Mouse (Mus musculus) myocyte (in vitro differentiated cells): Measurements from ENCODE around the gene Galnt6. TPM values are rescaled to one million over a fixed set of nuclear protein-coding genes. Genes with fewer than 3 reads are reported as not detected.

Experiments
- H3K27me3 ChIP-seq: one replicate; pipeline ENCODE4 v1.6.1; 2011; ENCODE audit not compliant: control insufficient read depth, insufficient read depth, insufficient read length
- H3K36me3 ChIP-seq: one replicate; pipeline ENCODE4 v1.6.1; 2011; ENCODE audit not compliant: control insufficient read depth, insufficient read depth
- H3K4me2 ChIP-seq: one replicate; pipeline ENCODE4 v1.6.1; 2011; ENCODE audit warnings: low read depth, control low read depth
- H3K4me3 ChIP-seq: one replicate; pipeline ENCODE4 v1.5.1; 2011; ENCODE audit warnings: mild to moderate bottlenecking, control low read depth, moderate library complexity
- H3K79me2 ChIP-seq: one replicate; pipeline ENCODE4 v1.6.1; 2011; ENCODE audit not compliant: control insufficient read depth, insufficient read depth
- H3ac ChIP-seq: one replicate; pipeline ENCODE4 v1.6.1; 2011; ENCODE audit not compliant: control insufficient read depth, insufficient read length
- CEBPB ChIP-seq: IDR thresholded peaks from 2 replicates; pipeline ENCODE4 v1.6.1; 2011; ENCODE audit warnings: mild to moderate bottlenecking, moderate library complexity; ENCODE audit not compliant: poor library complexity, insufficient read depth, severe bottlenecking
- E2F4 ChIP-seq: IDR thresholded peaks from one replicate; pipeline ENCODE4 v1.6.1; 2011; ENCODE audit warnings: mild to moderate bottlenecking, control low read depth, moderate library complexity; ENCODE audit not compliant: insufficient read depth
- MAX ChIP-seq: IDR thresholded peaks from one replicate; pipeline ENCODE4 v1.6.1; 2011; ENCODE audit warnings: low read depth, mild to moderate bottlenecking, control low read depth
- MYOD1 ChIP-seq, 3 experiments: IDR thresholded peaks; one replicate each; pipeline ENCODE4 v1.6.1; 2011; ENCODE audit warnings: control low read depth in 2 of 3, low read depth in 2 of 3, mild to moderate bottlenecking in 2 of 3, moderate library complexity in 1 of 3; ENCODE audit not compliant: insufficient read length in 2 of 3, control insufficient read depth in 1 of 3
- MYOG ChIP-seq, 3 experiments: IDR thresholded peaks; one replicate each; pipeline ENCODE4 v1.6.1; 2011; ENCODE audit warnings: control low read depth in 2 of 3, low read depth in 2 of 3, mild to moderate bottlenecking in 2 of 3; ENCODE audit not compliant: insufficient read length in 2 of 3, control insufficient read depth in 1 of 3, insufficient read depth in 1 of 3
- POLR2A ChIP-seq: IDR thresholded peaks from one replicate; pipeline ENCODE4 v1.6.1; 2011; ENCODE audit warnings: low read depth, mild to moderate bottlenecking, control low read depth, moderate library complexity; ENCODE audit not compliant: insufficient read length
- POLR2AphosphoS2 ChIP-seq: IDR thresholded peaks from one replicate; pipeline ENCODE4 v1.6.1; 2011; ENCODE audit warnings: low read depth, control low read depth; ENCODE audit not compliant: insufficient read length
- REST ChIP-seq: IDR thresholded peaks from one replicate; pipeline ENCODE4 v1.6.1; 2011; ENCODE audit warnings: mild to moderate bottlenecking, control low read depth, moderate library complexity; ENCODE audit not compliant: insufficient read depth, insufficient read length
- SRF ChIP-seq: IDR thresholded peaks from one replicate; pipeline ENCODE4 v1.6.1; 2011; ENCODE audit warnings: low read depth; ENCODE audit not compliant: control insufficient read depth, insufficient read length
- TCF12 ChIP-seq: IDR thresholded peaks from one replicate; pipeline ENCODE4 v1.6.1; 2011; ENCODE audit warnings: mild to moderate bottlenecking, control low read depth; ENCODE audit not compliant: poor library complexity, insufficient read depth, severe bottlenecking
- TCF3 ChIP-seq: IDR thresholded peaks from one replicate; pipeline ENCODE4 v1.6.1; 2011; ENCODE audit warnings: low read depth, control low read depth; ENCODE audit not compliant: insufficient read length
- USF1 ChIP-seq: IDR thresholded peaks from one replicate; pipeline ENCODE4 v1.6.1; 2011; ENCODE audit warnings: low read depth, mild to moderate bottlenecking, control low read depth, moderate library complexity
- polyA plus RNA-seq: library from polyadenylated mRNA; unstranded; fragments of >200 nt; fragmentation: generic; extraction: Trizol; gene quantifications from one replicate; pipeline ENCODE4 v1.2.1, GENCODE M21; 2012; ENCODE audit warnings: missing spikeins

The Galnt6 gene
- polyA plus RNA-seq, 1 experiment: 26.0 TPM

DNA sequence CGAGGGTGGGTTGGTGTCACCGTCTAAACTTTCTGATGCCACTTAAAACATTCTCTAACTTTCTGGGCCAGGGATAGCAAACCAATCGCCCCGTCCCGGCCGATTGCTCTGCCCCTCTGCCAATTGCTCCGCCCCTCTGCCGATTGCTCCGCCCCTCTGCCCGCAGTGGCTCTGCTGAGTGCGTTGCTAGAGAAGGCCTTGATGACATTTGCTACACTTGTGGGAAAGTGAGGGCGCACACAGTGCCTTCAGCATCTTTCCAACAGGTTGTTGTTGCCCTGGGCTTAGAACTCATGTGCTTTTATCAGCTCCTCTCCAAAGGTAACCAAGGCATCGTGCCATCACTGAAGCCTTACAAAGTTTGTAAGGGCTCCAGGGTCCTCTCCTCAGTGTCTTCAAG is 43.9 kb downstream of the Galnt6 start:
- Histone ChIP-seq H3K36me3 (no peaks in the 10 kb centered on the region), H3K27me3 (no peaks in the 10 kb centered on the region), H3K4me2 (no peak overlapping the region), H3K4me3 (no peak overlapping the region), H3ac (no peak overlapping the region), H3K79me2 (no peaks in the 10 kb centered on the region)
- TF ChIP-seq CEBPB: no peak
- no peak for TF ChIP-seq MYOG (IDR thresholded peaks at IDR 0.05; ENCODE audit: control insufficient read depth in 1 of 3, insufficient read depth in 1 of 3, insufficient read length in 2 of 3, low read depth in 2 of 3)
- no peak for TF ChIP-seq E2F4

DNA sequence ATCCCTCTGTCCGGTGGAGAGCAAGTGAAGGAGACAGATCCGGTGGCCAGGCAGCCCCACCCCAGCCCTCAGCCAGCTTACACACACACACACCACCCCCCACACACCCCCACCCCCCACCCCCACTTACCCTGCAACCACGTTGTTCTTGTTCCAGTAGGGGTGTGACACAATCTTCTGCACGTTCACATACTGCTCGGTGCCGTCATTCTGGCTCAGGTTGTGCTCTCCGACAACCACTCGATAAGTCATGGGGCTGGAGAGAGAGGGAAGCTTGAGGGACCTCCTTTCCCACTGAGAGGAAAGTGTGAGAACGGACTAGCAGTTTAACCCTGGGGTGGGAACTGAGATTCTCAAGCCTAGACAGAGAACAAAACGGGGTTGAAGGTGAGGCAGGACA is 44.7 kb downstream of the Galnt6 start:
- Histone ChIP-seq H3K4me3 (no peak overlapping the region), H3K4me2 (no peak overlapping the region), H3K27me3 (no peaks in the 10 kb centered on the region), H3ac (no peak overlapping the region), H3K79me2 (no peaks in the 10 kb centered on the region), H3K36me3 (no peaks in the 10 kb centered on the region)
- TF ChIP-seq SRF (no peak), CEBPB (no peak), USF1 (no peak), REST (no peak), POLR2AphosphoS2 (no peak), E2F4 (no peak), MAX (no peak), MYOD1 (IDR thresholded peaks at IDR 0.05; ENCODE audit: control insufficient read depth in 1 of 3, insufficient read length in 2 of 3, low read depth in 2 of 3) (no peak), TCF12 (no peak), MYOG (IDR thresholded peaks at IDR 0.05; ENCODE audit: control insufficient read depth in 1 of 3, insufficient read depth in 1 of 3, insufficient read length in 2 of 3, low read depth in 2 of 3) (no peak)

DNA sequence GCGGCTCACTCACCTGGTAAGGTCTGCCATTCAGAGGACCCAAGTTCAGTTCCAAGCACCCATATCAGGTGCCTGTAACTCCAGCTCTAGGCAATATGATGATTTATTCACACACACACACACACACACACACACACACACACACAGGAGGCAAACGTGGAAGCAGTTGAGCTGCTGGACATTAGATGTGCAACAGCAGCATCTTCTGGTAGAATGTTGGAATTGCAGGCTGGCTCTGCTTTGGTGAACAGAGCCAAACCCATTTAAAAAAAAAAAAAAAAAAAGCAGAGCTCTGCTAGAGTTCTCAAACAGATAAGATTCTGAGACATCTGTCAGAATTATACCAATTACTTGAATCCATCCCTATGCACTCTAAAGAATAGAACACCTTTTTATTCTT is 46.1 kb downstream of the Galnt6 start:
- H3K36me3 ChIP-seq: no peaks in the 10 kb centered on the region
- no peaks in the 10 kb centered on the region for H3K27me3 ChIP-seq
- H3K4me2 ChIP-seq: no peak overlapping the region
- TF ChIP-seq USF1 (no peak), SRF (no peak), POLR2A (no peak), REST (no peak), TCF12 (no peak), MAX (no peak), CEBPB (no peak), MYOD1 (IDR thresholded peaks at IDR 0.05; ENCODE audit: control insufficient read depth in 1 of 3, insufficient read length in 2 of 3, low read depth in 2 of 3) (peak in 1 of 3 experiments; percentile 2), E2F4 (no peak)
- no peak overlapping the region for H3ac ChIP-seq
- no peak overlapping the region for H3K4me3 ChIP-seq
- H3K79me2 ChIP-seq: no peaks in the 10 kb centered on the region

DNA sequence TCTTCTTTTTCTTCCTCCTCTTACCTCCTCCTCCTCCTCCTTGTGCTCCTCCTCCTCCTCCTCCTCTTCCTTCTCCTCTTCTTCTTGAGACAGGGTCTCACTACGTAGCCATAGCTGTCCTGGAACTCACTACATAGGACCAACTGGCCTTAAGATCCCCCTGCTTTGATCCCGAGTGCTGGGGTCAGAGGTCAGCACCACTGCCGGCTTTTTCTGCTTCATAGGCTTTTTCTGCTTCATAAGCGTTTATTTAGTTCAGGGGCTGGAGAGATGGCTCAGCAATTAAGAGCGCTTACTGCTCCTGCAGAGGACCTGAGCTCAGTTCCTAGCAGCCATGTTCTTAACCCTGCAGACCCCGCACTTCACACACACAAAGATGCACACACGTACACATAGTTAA is 47.4 kb downstream of the Galnt6 start:
- Histone ChIP-seq H3K36me3 (no peaks in the 10 kb centered on the region), H3K4me3 (no peak overlapping the region), H3ac (no peak overlapping the region), H3K27me3 (no peaks in the 10 kb centered on the region), H3K4me2 (no peak overlapping the region), H3K79me2 (no peaks in the 10 kb centered on the region)
- TF ChIP-seq REST (no peak), MAX (no peak), MYOD1 (IDR thresholded peaks at IDR 0.05; ENCODE audit: control insufficient read depth in 1 of 3, insufficient read length in 2 of 3, low read depth in 2 of 3) (no peak), TCF3 (no peak), TCF12 (no peak), E2F4 (no peak), SRF (no peak), POLR2AphosphoS2 (no peak), USF1 (no peak), MYOG (IDR thresholded peaks at IDR 0.05; ENCODE audit: control insufficient read depth in 1 of 3, insufficient read depth in 1 of 3, insufficient read length in 2 of 3, low read depth in 2 of 3) (no peak), CEBPB (no peak), POLR2A (no peak)

DNA sequence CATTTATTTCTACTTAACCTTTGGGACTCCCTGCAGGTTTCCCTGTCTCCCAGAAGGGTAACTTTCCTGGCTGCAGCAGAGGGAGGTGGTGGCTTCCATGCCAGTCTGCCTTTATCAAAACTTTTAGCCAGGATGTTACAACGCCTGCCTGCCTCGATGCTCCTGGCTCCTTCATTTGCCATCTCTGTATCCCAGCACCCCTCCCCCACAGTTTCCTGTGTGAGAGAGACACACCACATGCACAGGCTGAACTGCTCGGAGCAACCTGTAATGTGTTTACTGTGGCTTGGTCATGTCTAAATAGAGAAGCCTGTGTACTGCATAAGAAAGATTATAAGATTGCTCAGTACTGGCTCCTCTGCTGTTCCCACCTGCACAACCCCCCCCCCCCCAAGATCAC is 48.8 kb downstream of the Galnt6 start:
- H3K4me2 ChIP-seq: no peak overlapping the region
- H3K27me3 ChIP-seq: no peaks in the 10 kb centered on the region
- H3K36me3 ChIP-seq: no peaks in the 10 kb centered on the region
- TF ChIP-seq USF1 (no peak), POLR2A (no peak), E2F4 (no peak), MAX (no peak)
- no peak overlapping the region for H3K4me3 ChIP-seq
- H3ac ChIP-seq: no peak overlapping the region
- no peaks in the 10 kb centered on the region for H3K79me2 ChIP-seq
